Mouse (Mus musculus) left cerebral cortex, adult 8-10 months (tissue): ENCODE results near the gene S1pr2. TPM values are rescaled to one million over a fixed set of nuclear protein-coding genes. Genes with fewer than 3 reads are reported as not detected.
"Not testable (repeated sequence)": the region's sequence is repeated elsewhere in the genome, so short reads cannot be mapped to it uniquely, and the experiment has no call there.

ENCODE experiments used
- DNase-seq, 2 experiments: peaks; one replicate each; pipeline ENCODE4 v3.0.0; 2022; ENCODE audit warnings: low spot score in 2 of 2
- total RNA-seq, 4 experiments: library from RNA; stranded (reverse); gene quantifications; 2 replicates each; pipeline ENCODE4 v1.2.4; 2022

S1pr2 gene
- 1 to 10 TPM; 2.0 to 3.4 (median 2.7) TPM for total RNA-seq

DNA sequence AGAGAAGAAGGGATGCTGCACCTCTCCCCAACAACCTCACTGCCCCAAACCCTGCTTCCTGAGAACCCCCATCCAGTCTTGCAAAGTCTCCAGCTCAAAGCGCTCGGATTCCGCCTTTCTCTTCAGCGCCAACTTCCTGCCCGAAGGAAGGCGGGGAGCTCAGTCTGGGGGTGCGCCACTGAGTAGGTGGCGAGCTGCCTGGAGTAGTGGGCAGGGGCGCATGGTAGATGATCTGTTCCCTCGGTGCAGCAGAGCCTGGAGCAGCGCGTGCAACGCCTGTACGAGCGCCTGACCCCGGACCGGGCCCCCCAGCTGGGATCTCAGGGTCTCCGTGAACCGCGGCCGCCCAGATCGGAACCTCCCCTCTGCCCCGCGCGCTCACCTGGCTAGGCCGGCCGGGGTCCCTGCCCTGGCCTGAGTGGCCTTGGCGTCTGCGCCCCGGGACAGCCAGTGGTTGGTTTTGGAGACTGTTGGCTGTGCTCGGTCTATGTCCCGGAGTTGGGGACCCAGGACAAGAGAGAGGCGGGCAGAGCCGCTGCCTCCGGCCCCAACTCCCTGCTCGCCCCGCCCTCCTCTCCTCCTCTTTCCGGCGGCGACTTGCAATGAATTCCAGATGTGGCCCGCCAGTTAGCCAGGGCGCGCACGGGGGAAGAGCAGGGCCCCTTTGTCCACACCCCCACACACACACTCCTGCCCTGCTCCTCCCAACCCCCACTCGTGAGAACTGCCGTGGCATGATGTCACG is at the start of gene S1pr2:
S1pr2 (minus strand) TSS at position 566 of the 745 bp plus-strand sequence.
- DNase-seq = peak; percentile 40 to 46

GRCm38 (mm10) chr9:21025258-21025810 is 48.8 kb upstream of the S1pr2 start:
- no peak for DNase-seq

DNA sequence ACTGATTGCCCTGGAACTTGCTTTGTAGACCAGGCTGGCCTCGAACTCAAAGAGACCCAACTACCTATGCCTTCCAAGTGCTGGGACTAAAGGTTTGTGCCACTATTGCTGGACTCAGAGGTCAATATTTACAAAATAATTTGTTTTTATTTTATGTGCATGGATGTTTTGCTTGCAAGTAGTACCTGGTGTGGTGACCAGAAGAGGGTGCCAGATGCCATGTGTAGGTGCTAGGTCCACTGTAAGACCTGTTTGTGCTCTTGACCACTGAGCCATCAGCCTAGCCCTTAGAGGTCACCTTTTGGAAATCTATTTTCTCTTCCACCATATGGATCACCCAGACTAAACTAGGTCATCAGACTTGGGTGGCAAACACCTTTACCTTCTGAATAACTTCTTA is 46.1 kb upstream of the S1pr2 start:
- DNase-seq = no peak

DNA sequence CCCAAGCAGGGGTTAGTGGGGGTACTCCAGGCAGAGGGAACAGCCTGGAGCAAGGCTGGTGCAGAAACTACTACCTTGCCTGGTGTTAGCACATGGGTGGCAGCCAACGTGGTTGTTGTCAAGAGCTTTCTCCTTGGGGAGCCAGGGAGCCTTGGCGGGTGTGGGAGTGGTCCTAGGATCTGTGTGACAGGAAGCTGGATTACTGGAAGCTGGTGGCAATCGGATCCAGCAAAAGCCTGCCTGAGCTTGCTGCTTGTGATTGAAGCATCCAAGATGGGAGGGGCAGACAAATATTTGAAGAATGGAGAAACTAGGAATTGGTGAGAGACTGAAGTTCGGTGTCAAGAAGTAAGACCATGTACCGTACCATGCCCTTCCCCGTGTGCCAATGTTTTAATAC is 45.7 kb upstream of the S1pr2 start:
- no peak for DNase-seq

DNA sequence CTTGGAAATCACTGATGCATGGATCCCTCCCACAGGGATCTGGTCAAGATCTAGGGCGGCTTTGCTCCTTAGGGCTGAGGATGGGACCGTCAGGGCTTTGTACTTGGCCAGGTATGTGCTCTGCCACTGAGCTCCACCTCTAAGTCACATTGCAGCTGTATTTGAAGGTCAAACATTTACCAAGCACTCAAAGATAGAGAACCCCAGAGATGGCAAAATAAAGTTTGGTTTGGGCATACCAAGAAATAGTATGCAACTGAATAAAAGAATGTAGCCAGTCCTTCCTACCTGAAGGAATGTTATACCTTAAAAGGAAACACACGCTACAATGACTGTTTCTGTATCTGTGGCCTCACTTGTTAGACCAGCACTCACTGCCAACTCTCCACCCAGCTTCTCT is 44.8 kb upstream of the S1pr2 start:
- DNase-seq = no peak

GRCm38 (mm10) chr9:21018600-21018999 is 42.0 kb upstream of the S1pr2 start:
- no peak for DNase-seq

- no peak for DNase-seq
These were observed 40.6 kb upstream of the S1pr2 start for GRCm38 (mm10) chr9:21017177-21017575.

DNA sequence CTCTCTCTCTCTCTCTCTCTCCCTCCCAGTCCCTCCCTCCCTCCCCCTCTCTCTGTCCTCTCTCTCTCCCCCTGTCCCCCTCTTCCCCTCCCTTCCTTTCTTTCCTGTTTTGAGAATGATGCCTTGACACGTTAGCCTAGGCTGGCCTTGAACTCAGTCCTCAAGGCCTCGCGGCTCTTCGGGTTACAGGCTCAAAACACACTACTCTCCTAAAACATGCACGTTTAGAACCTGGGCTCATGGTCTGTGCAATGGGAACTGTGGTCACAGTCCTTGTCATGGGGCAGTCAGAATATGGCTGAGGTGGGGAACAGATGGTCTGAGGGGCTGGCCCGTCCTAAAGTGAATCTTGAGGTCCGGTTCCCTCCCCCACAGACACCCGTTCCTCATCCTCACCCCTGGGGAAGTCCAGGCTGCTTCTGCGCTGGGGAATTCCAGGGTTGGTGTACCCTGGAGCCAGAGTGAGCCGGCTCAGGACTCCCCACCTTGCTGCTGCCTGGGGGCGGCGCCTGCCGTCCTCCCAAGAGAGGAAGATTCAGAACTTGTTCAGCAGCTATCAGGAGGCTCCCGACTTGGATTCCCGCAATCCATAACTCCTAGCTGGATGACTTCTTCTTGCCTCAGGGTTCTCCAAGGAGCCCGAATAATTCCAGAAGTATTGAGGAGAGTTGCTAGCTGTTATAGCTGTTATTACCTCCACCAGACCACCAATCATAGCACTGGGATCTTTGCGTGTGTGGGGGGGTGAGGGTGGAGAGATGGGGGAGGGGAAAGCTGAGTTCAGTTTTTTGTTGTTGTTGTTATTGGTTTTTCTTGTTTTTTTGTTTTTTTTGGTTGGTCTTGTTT is 40.0 kb upstream of the S1pr2 start:
- no peak for DNase-seq

- DNase-seq = no peak
These were observed 39.1 kb upstream of the S1pr2 start, which contains the start of gene Icam1 for GRCm38 (mm10) chr9:21015571-21016130. Gene Icam1 (plus strand): TSS chr9:21015985.

DNA sequence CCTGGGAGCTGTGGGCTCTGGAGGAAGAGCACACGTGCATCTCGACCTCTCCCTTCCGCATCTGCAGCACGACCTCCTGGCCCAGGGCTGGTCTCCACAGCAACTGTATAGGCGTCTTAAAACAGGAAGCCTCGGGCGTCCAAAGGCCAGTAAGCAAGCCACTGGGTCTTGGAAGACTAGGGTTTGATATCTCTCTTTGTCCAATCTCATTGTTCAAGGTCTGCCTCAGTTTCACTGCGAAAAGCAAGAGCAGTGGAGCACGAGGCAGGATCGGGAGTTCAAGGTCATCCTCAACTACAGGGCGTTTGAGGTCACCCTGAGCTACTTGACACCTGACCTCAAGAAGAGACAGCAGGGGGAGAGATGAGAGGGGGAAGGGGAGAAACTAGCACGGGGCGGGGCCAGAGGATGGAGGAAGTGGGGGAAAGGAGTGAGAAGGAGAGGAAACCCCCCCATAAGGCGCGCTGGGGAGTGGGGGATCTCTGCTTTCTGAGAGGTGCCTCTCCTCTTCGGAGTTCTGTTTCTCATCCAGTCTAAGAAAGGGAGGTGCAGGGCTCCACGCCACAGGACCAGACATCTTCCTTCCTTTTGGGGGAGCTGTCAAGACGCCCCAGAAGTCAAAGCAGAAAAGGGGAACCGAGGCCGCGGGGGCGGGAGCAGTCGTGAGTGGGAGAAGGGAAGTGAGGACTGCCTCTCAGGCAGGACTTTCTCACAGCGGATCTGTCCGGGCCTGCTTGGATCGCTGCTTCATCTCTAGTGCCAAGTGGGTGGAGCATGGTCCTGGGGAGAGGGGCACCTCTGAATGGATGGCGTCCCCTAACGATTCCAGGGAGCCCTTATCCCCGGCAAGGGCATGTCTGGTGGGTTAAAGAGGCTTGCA is 38.4 kb upstream of the S1pr2 start:
- DNase-seq = no peak

DNA sequence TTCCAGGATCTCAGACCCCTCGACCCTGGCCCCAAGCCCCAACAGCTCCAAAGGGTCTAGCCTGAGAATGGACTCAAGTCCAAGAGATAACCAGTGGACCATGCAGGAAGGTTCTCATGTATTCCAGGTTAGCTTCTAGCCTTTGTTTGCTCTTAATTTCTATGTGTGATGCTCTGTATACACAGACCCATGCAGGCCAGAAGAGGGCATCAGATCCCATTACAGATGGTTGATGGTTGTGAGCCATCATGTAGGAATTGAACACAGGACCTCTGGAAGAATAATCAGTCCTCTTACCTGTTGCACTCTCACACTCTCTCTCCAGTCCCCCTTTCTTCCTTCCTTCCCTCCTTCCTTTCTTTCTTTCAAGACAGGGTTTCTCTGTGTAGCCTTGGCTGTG is 35.8 kb upstream of the S1pr2 start:
- DNase-seq = no peak

DNA sequence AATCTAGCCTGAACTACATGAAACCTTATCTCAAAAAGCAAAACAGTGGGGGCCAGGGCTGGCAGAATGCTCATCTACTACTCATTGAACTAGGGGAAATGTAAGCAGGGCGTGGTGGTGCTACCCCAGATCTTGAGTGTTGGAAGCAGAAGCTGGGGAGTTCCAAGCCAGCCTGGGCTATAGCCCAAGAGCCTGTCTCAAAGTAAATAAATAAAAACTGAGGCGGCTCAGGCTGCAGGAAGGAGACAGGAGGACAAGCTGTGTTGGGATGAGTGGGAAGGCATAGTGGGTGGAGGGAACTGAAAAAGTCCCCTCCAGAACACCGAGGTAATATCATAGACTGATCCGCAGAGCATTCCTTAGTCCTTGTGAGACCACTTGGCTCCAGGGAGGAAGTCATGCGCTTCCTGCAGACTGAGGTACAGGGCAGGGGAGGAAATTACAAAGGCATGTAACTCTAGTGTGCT is 35.3 kb upstream of the S1pr2 start:
- DNase-seq = no peak

- DNase-seq = not testable (repeated sequence)
These were observed 34.5 kb upstream of the S1pr2 start for GRCm38 (mm10) chr9:21010939-21011541.

GRCm38 (mm10) chr9:21010362-21010761 is 33.8 kb upstream of the S1pr2 start:
- no peak for DNase-seq

DNA sequence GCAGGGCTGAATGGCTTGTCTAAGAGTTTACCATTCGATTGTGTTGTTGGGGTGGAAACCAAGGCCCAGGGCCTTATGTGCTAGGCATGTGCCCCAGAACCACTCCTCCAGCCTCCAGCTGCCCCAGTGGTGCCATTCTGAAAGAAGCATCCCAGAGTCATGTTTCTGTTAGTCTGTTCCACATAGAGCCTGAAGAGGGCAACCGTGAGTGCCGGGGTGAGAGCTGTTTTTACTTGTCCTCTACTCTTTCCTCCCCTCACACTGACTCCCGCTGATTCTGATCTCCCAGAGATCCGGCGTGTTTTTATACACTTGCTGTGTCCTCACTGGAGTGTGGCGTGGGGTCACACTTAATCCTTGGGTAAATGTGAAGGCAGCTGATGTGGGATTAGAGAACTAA is 31.4 kb upstream of the S1pr2 start:
- no peak for DNase-seq

DNA sequence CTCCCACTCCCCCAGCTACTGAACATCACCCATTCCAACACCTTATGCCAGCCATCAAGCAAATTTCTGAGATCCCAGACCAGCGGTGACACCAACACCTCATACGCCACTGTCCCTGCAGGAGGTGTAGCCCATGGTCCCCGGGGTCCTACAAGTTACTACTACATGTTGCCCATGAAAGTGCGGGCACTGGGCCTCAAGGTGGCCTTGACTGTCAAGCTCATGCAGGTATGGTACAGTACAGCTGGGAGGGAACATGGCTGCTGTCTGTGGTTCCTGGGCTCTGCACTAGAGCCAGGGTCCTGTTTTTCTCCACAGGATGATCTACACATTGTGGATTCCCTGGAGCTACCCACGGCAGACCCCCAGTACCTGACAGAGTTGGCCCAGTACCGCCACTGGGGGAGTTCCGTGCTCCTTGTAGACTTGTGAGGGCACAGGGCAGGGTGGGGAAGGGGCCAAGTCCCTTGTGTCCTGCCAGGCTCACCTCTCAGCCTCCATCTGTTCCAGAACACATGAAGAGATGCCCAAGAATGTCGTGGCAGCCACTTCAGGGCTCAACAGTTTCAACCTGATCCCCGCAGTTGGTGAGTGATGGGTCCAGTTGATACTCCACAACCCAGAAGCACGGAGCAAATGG is 30.9 kb upstream of the S1pr2 start:
- DNase-seq = no peak

DNA sequence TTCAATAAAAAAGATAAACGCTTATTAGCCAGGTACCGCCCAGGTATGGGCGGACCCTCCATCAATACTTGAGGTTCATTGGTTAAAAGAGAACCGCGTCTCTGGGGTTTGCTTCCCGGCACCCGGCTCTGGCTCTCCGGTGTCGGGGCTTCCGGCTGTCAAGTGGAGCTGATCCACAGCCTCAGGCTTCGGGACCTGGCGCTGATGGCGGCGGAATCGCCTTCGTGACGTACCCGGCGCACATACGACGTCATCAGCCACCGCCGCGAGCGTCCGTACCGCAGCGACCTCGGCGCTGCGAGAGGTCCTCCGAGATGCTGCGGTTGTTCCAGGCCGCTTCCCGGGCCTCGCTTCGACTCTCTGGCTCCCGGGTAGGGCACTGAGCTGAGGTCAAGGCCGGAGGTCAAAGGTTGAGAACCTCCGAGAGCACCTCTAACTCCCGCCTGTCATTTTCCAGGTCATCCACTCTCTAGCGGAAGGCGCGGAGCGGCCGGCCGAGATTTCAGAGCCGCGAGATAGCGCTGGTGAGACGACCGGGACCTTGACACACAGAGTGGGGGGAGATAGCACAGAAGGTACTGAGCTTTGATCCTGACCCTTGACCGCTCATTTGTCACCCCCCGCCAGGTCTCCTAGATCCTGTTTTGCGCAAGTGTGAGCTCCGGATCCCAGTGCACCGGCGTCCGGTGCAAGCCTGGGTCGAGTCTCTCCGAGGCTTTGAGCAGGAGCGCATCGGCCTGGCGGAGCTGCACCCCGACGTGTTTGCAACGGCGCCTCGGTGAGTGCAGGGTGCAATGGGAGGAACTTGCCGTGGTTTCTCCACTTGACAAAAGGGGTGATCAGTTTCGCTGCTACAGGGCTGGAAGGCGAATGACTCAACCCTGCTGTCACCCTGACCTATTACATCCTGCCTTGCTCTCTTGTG is 26.3 kb upstream of the S1pr2 start, which contains the start of gene Mrpl4:
Mrpl4 (plus strand) TSS at position 112 of the 925 bp plus-strand sequence.
- DNase-seq = peak; percentile 87 to 92

- DNase-seq = no peak
These were observed 25.7 kb upstream of the S1pr2 start for GRCm38 (mm10) chr9:21002270-21002626.
